14 mouse cellular contexts compared by ENCODE assay signal in the genomic region with DNA sequence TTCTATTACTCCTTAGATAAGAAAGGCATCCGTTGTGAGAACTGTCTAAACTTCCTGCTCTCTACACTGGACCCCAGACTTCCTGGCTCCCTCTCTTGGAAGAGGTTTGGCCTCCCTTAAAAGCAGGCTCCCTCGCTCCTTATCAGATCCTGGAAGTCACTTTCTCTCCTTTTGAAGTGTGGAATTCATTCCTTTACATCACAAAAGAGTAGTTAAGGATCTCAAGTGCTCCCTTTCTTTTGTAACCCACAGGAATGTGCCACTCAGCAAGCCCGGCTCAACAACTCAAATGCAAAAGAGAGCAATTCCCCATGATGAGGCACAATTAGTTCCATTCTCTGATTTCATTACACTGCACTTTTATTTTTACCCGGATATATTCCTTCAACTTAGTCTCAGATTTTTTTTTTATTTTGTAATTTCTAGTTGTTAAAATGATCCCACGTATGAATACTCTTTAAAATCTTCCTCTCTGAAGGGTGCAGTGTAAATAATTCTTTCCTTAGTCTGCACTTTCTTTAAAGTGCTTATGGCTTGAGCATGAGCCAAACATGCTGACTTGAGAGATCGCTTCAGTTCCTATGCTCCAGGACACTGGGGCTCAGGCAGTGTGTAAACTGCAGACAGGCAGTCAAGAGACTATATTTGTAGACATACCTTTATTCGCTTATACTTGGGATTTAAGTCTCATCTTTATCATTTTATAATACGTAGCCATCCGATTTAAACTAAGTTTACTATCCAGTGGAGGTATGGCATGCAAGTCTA.
DNase-seq lines count a peak whose midpoint lies in the region; ATAC-seq lines count a peak whose summit lies in the region.
"Had no signal": no experiment of that assay in that cellular context is flagged by ENCODE, and none has a peak within 500 bp of the region (broad histone marks: within the 10 kb centered on the region; RNA-seq: fewer than 3 reads in every experiment).

No protein-coding gene starts in this region.

- peak; percentile 58; the same call in 1 of the 2 replicates for ATAC-seq in midbrain, embryonic 11.5 days (ENCODE audit: low FRiP score)
- ATAC-seq in midbrain, embryonic 15.5 days (replicated peaks), result no peak
- ATAC-seq in forebrain, embryonic 12.5 days (ENCODE audit: low FRiP score), result peak; percentile 61; the same call in 1 of the 2 replicates
- no peak for ATAC-seq in liver, embryonic 12.5 days

- no peak overlapping the region for H3K27ac ChIP-seq in midbrain, embryonic 11.5 days (ENCODE audit: low read depth, low read length)
- no peak overlapping the region for H3K27ac ChIP-seq in midbrain, embryonic 15.5 days
- no peak overlapping the region for H3K27ac ChIP-seq in forebrain, embryonic 12.5 days
- H3K27ac ChIP-seq in liver, embryonic 12.5 days, result no peak overlapping the region
- H3K27ac ChIP-seq: hindbrain, embryonic 14.5 days; macrophage had no signal

- no peaks in the 10 kb centered on the region for H3K27me3 ChIP-seq in midbrain, embryonic 11.5 days (ENCODE audit: control insufficient read depth, insufficient read depth, low read length)
- no peaks in the 10 kb centered on the region for H3K27me3 ChIP-seq in midbrain, embryonic 15.5 days (replicated peaks)
- 0 out of 2 replicates have a peak, but pooled peaks cover 3% of the 10 kb centered on the region for H3K27me3 ChIP-seq in forebrain, embryonic 12.5 days
- H3K27me3 ChIP-seq in liver, embryonic 12.5 days (replicated peaks), result no peaks in the 10 kb centered on the region

- no peak for DNase-seq in midbrain, embryonic 11.5 days (ENCODE audit: low spot score, missing footprints)
- DNase-seq in brain, adult 2 months (ENCODE audit: low read depth, low spot score), result peak; percentile 41
- DNase-seq in lung, postnatal 25 days (ENCODE audit: low spot score), result peak; percentile 76
- no peak for DNase-seq in liver
- DNase-seq: adrenal gland, adult 8-10 months; cerebellum, adult 11-12 months; left cerebral cortex, postnatal 4 days had no signal

- no peaks in the 10 kb centered on the region for H3K9me3 ChIP-seq in midbrain, embryonic 11.5 days (ENCODE audit: control insufficient read depth, low read length)
- no peaks in the 10 kb centered on the region for H3K9me3 ChIP-seq in midbrain, embryonic 15.5 days
- no peaks in the 10 kb centered on the region for H3K9me3 ChIP-seq in forebrain, embryonic 12.5 days
- no peaks in the 10 kb centered on the region for H3K9me3 ChIP-seq in liver, embryonic 12.5 days (replicated peaks)
- H3K9me3 ChIP-seq: G1E had no signal

- H3K4me2 ChIP-seq in midbrain, embryonic 11.5 days, result no peak overlapping the region
- H3K4me2 ChIP-seq in midbrain, embryonic 15.5 days, result no peak overlapping the region
- no peak overlapping the region for H3K4me2 ChIP-seq in forebrain, embryonic 12.5 days
- H3K4me2 ChIP-seq in liver, embryonic 12.5 days, result no peak overlapping the region
- H3K4me2 ChIP-seq: hindbrain, embryonic 14.5 days had no signal

- H3K36me3 ChIP-seq in midbrain, embryonic 11.5 days (ENCODE audit: control insufficient read depth, insufficient read depth, low read length), result no peaks in the 10 kb centered on the region
- no peaks in the 10 kb centered on the region for H3K36me3 ChIP-seq in midbrain, embryonic 15.5 days (replicated peaks)
- no peaks in the 10 kb centered on the region for H3K36me3 ChIP-seq in forebrain, embryonic 12.5 days (replicated peaks)
- no peaks in the 10 kb centered on the region for H3K36me3 ChIP-seq in liver, embryonic 12.5 days
- H3K36me3 ChIP-seq: G1E had no signal

- H3K4me3 ChIP-seq in midbrain, embryonic 11.5 days (ENCODE audit: low read depth, low read length), result no peak overlapping the region
- H3K4me3 ChIP-seq in midbrain, embryonic 15.5 days, result no peak overlapping the region
- no peak overlapping the region for H3K4me3 ChIP-seq in forebrain, embryonic 12.5 days (replicated peaks)
- H3K4me3 ChIP-seq in liver, embryonic 12.5 days, result no peak overlapping the region
- H3K4me3 ChIP-seq: erythroblast, embryonic 14.5 days had no signal

- peaks cover 11% of the 10 kb centered on the region for H3K4me1 ChIP-seq in midbrain, embryonic 11.5 days (ENCODE audit: control insufficient read depth, insufficient read depth, low read length)
- H3K4me1 ChIP-seq in midbrain, embryonic 15.5 days, result peaks cover 9% of the 10 kb centered on the region
- H3K4me1 ChIP-seq in forebrain, embryonic 12.5 days, result peaks cover 10% of the 10 kb centered on the region
- no peaks in the 10 kb centered on the region for H3K4me1 ChIP-seq in liver, embryonic 12.5 days

- WGBS in midbrain, embryonic 11.5 days, result 17% methylated on average over 9 of the region's 9 CpGs
- whole genome bisulfite sequencing in midbrain, embryonic 15.5 days, result 22% methylated on average over 9 of the region's 9 CpGs
- WGBS in forebrain, embryonic 12.5 days, result 20% methylated on average over 9 of the region's 9 CpGs
- WGBS in liver, embryonic 12.5 days (ENCODE audit: insufficient replicate concordance), result 34% methylated on average over 9 of the region's 9 CpGs

- no peak overlapping the region for H3K9ac ChIP-seq in midbrain, embryonic 11.5 days (ENCODE audit: low read length)
- no peak overlapping the region for H3K9ac ChIP-seq in midbrain, embryonic 15.5 days
- no peak overlapping the region for H3K9ac ChIP-seq in forebrain, embryonic 12.5 days
- H3K9ac ChIP-seq in liver, embryonic 12.5 days, result no peak overlapping the region
- H3K9ac ChIP-seq: hindbrain, embryonic 14.5 days had no signal

Comparison
In these comparisons a context has a peak if more than half of its experiments do, and no peak if none do; other contexts are left out.
1. ATAC-seq: peak in midbrain, embryonic 11.5 days (single experiment) and forebrain, embryonic 12.5 days (single experiment); none in midbrain, embryonic 15.5 days (single experiment) and liver, embryonic 12.5 days (single experiment).
2. DNase-seq: peak in brain, adult 2 months (single experiment) and lung, postnatal 25 days (single experiment); none in midbrain, embryonic 11.5 days (single experiment) and liver (single experiment).